8 mouse cellular contexts compared by ENCODE assay signal in the genomic region with DNA sequence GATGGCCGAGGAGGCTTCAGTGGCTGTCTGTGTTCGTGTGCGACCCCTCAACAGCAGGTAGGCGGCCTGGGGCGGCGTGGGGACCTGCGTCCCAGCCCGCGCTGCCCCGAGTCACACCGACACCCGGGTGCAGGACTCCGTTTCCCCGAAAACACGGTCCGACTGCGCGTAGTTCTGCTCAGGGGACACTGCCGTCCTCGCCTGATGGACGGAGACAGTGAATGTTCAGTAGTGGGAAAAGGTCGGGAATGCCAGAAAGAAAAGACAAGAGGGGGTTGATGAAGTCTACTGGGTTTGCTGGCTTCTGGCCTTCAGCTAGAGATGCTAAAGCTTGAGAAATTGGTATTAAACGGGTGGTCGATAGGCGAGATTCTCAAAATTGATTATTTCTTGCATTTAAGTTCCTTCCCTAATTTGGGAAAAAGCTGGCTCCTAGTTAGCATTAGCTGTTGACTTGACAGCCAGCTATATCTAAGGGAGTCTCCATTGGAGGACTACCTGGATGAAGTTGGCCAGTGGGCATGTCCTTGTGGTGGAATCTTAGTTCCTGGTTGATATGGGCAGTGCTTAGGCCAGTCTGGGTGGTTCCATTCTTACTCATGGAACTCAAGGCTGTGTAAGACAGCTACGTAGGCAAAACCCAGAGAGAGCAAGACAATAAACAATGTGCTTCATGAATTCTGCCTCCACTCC. TPM values are rescaled to one million over a fixed set of nuclear protein-coding genes. Genes with fewer than 3 reads are reported as not detected.
DNase-seq lines count a peak whose midpoint lies in the region; ATAC-seq and TF ChIP-seq lines count a peak whose summit lies in the region.

No protein-coding gene starts in this region.

- TF ChIP-seq POLR2A in cortical plate, adult 2 months (IDR thresholded peaks at IDR 0.05; ENCODE audit: extremely low read depth, insufficient read depth, low read length), result no peak

- DNase-seq in neural tube, embryonic 11.5 days (ENCODE audit: low spot score), result no peak
- DNase-seq in neural tube, embryonic 10.5 days (ENCODE audit: extremely low spot score, low spot score), result no peak
- DNase-seq in intestine, embryonic 14.5 days (ENCODE audit: low spot score), result peak; percentile 53
- no peak for DNase-seq in right cerebral cortex, adult 18-20 months
- no peak for DNase-seq in right cerebral cortex, postnatal 10 days (ENCODE audit: low spot score in 2 of 2)
- DNase-seq in natural killer cell, adult 2 months (ENCODE audit: low spot score in 2 of 2), result no peak

- peaks cover 3% of the 10 kb centered on the region; the same call in 1 of the 2 replicates for H3K4me1 ChIP-seq in neural tube, embryonic 11.5 days (ENCODE audit: control insufficient read depth, insufficient read depth, low read length)
- no peaks in the 10 kb centered on the region for H3K4me1 ChIP-seq in cortical plate, adult 2 months (ENCODE audit: control insufficient read depth, insufficient read depth, low read length)
- H3K4me1 ChIP-seq in intestine, embryonic 14.5 days (replicated peaks; ENCODE audit: control insufficient read depth, insufficient read depth, low read length), result peaks cover 6% of the 10 kb centered on the region; the same call in 1 of the 2 replicates
- peaks cover 10% of the 10 kb centered on the region for H3K4me1 ChIP-seq in midbrain, embryonic 16.5 days (ENCODE audit: control insufficient read depth, insufficient read depth, low read length)

- H3K9ac ChIP-seq in neural tube, embryonic 11.5 days (ENCODE audit: low read length), result peak overlapping the region; percentile 78
- peak overlapping the region; percentile 71 for H3K9ac ChIP-seq in intestine, embryonic 14.5 days (ENCODE audit: low read length)
- H3K9ac ChIP-seq in midbrain, embryonic 16.5 days (ENCODE audit: low read depth, low read length), result peak overlapping the region; percentile 39; the same call in 1 of the 2 replicates

- no peak overlapping the region for H3K27ac ChIP-seq in neural tube, embryonic 11.5 days (ENCODE audit: low read depth, low read length)
- H3K27ac ChIP-seq in cortical plate, adult 2 months (ENCODE audit: insufficient read depth, low read length), result no peak overlapping the region
- no peak overlapping the region for H3K27ac ChIP-seq in intestine, embryonic 14.5 days (ENCODE audit: low read depth)
- H3K27ac ChIP-seq in midbrain, embryonic 16.5 days (ENCODE audit: low read length), result no peak overlapping the region

- H3K27me3 ChIP-seq in neural tube, embryonic 11.5 days (ENCODE audit: control insufficient read depth, insufficient read depth, low read length), result no peaks in the 10 kb centered on the region
- no peaks in the 10 kb centered on the region for H3K27me3 ChIP-seq in intestine, embryonic 14.5 days (replicated peaks; ENCODE audit: control insufficient read depth, insufficient read depth, low read length)
- no peaks in the 10 kb centered on the region for H3K27me3 ChIP-seq in midbrain, embryonic 16.5 days (ENCODE audit: control insufficient read depth, insufficient read depth, low read depth, low read length)

- peak overlapping the region; percentile 92 for H3K4me3 ChIP-seq in neural tube, embryonic 11.5 days (ENCODE audit: low read depth, low read length)
- peak overlapping the region; percentile 45 for H3K4me3 ChIP-seq in cortical plate, adult 2 months (ENCODE audit: insufficient read depth, low read length)
- peak overlapping the region; percentile 97 for H3K4me3 ChIP-seq in intestine, embryonic 14.5 days (ENCODE audit: low read depth, low read length)
- peak overlapping the region; percentile 51 for H3K4me3 ChIP-seq in midbrain, embryonic 16.5 days (ENCODE audit: low read depth, low read length)

- no peaks in the 10 kb centered on the region for H3K9me3 ChIP-seq in neural tube, embryonic 11.5 days (ENCODE audit: control insufficient read depth, low read length)
- no peaks in the 10 kb centered on the region for H3K9me3 ChIP-seq in intestine, embryonic 14.5 days (ENCODE audit: control insufficient read depth, low read length)
- no peaks in the 10 kb centered on the region for H3K9me3 ChIP-seq in midbrain, embryonic 16.5 days (replicated peaks; ENCODE audit: control insufficient read depth, low read length, poor library complexity, severe bottlenecking)

- TF ChIP-seq CTCF in cortical plate, adult 2 months (IDR thresholded peaks at IDR 0.05; ENCODE audit: extremely low read depth, insufficient read depth, low read length), result no peak

- no peak for ATAC-seq in neural tube, embryonic 11.5 days (ENCODE audit: insufficient read depth, low FRiP score, low TSS enrichment)
- ATAC-seq in intestine, embryonic 14.5 days (replicated peaks; ENCODE audit: low FRiP score, low TSS enrichment, low read depth), result peak; percentile 29; the same call in 1 of the 2 replicates
- ATAC-seq in midbrain, embryonic 16.5 days, result no peak

- H3K36me3 ChIP-seq in neural tube, embryonic 11.5 days (ENCODE audit: control insufficient read depth, insufficient read depth, low read length), result 0 out of 2 replicates have a peak, but pooled peaks cover 4% of the 10 kb centered on the region
- peaks cover 23% of the 10 kb centered on the region for H3K36me3 ChIP-seq in intestine, embryonic 14.5 days (ENCODE audit: control insufficient read depth, insufficient read depth, low read length)
- no peaks in the 10 kb centered on the region for H3K36me3 ChIP-seq in midbrain, embryonic 16.5 days (ENCODE audit: control insufficient read depth, insufficient read depth, low read length)

- H3K4me2 ChIP-seq in neural tube, embryonic 11.5 days (ENCODE audit: low read depth), result peak overlapping the region; percentile 69
- H3K4me2 ChIP-seq in intestine, embryonic 14.5 days (ENCODE audit: low read length), result peak overlapping the region; percentile 76
- H3K4me2 ChIP-seq in midbrain, embryonic 16.5 days (ENCODE audit: low read length), result peak overlapping the region; percentile 60

- WGBS in neural tube, embryonic 11.5 days, result 1% methylated on average over 26 of the region's 26 CpGs
- WGBS in intestine, embryonic 14.5 days, result under 1% methylated on average over 26 of the region's 26 CpGs
- WGBS in midbrain, embryonic 16.5 days, result under 1% methylated on average over 26 of the region's 26 CpGs

RNA-seq across cellular contexts. Expression of a gene that starts 0.5 kb away (rescaled TPM):
- polyA plus RNA-seq in neural tube, embryonic 11.5 days (2014; fragmentation: Nextera tagmentation; extraction: Ambion mirVana), result 37.1 and 38.6 TPM in 2 replicates
- polyA plus RNA-seq in cortical plate, adult 2 months (2012; rRNA removed), result 0.57 and 1.0 TPM in 2 replicates
- polyA plus RNA-seq in intestine, embryonic 14.5 days (2014; fragmentation: Nextera tagmentation; extraction: Ambion mirVana), result 27.9 and 30.8 TPM in 2 replicates
- polyA plus RNA-seq in midbrain, embryonic 16.5 days (2015; fragmentation: Nextera tagmentation; extraction: Ambion mirVana), result 2.8 and 3.4 TPM in 2 replicates

Comparison
In these comparisons a context has a peak if more than half of its experiments do, and no peak if none do; other contexts are left out.
1. H3K4me3 ChIP-seq: peak in every context shown above with its lines; median percentile 97 in intestine, embryonic 14.5 days; 92 in neural tube, embryonic 11.5 days; 51 in midbrain, embryonic 16.5 days; 45 in cortical plate, adult 2 months.